Mouse (Mus musculus) adrenal gland, postnatal 4 days (tissue): ENCODE data around the gene Cd101. TPM values are rescaled to one million over a fixed set of nuclear protein-coding genes. Genes with fewer than 3 reads are reported as not detected.

Experiments
- DNase-seq, 2 experiments: peaks; one replicate each; pipeline ENCODE4 v3.0.0; 2021 to 2022; ENCODE audit warnings: low spot score in 2 of 2, mixed read lengths in 2 of 2
- total RNA-seq, 2 experiments: library from RNA; stranded (reverse); gene quantifications; 2 replicates each; pipeline ENCODE4 v1.2.3; 2021

Cd101 gene
- total RNA-seq, 2 experiments from 2014 or later: 0.08 to 0.25 TPM

- no peak for DNase-seq
Measured at GRCm38 (mm10) chr3:101005392-101005791, 24.0 kb downstream of the Cd101 start.

- no peak for DNase-seq
Measured at GRCm38 (mm10) chr3:101003575-101004356, 25.6 kb downstream of the Cd101 start.

- no peak for DNase-seq
Measured at GRCm38 (mm10) chr3:100999732-101000131, 29.6 kb downstream of the Cd101 start.

- DNase-seq: peak; percentile 27 to 52
Measured at GRCm38 (mm10) chr3:100998904-100999340, 30.4 kb downstream of the Cd101 start.

GRCm38 (mm10) chr3:100997785-100998570, 31.4 kb downstream of the Cd101 start:
- no peak for DNase-seq

- DNase-seq: no peak
Measured at GRCm38 (mm10) chr3:100994252-100994651, 35.1 kb downstream of the Cd101 start.

- no peak for DNase-seq
Measured at GRCm38 (mm10) chr3:100993718-100994117, 35.6 kb downstream of the Cd101 start.

- DNase-seq: no peak
Measured at GRCm38 (mm10) chr3:100993158-100993557, 36.2 kb downstream of the Cd101 start.

GRCm38 (mm10) chr3:100990231-100990630, 39.1 kb downstream of the Cd101 start:
- DNase-seq: no peak

GRCm38 (mm10) chr3:100989417-100989816, 39.9 kb downstream of the Cd101 start:
- DNase-seq: no peak

- DNase-seq: no peak
Measured at GRCm38 (mm10) chr3:100979290-100979689, 50.1 kb downstream of the Cd101 start.

GRCm38 (mm10) chr3:100973906-100974305, 55.5 kb downstream of the Cd101 start:
- DNase-seq: no peak

- DNase-seq: peak; percentile 78 to 90
Measured at GRCm38 (mm10) chr3:100969176-100969917, 60.0 kb downstream of the Cd101 start, which contains the start of gene Ttf2. Ttf2 (minus strand) TSS chr3:100969663.

- no peak for DNase-seq
Measured at GRCm38 (mm10) chr3:100963849-100964542, 65.4 kb downstream of the Cd101 start.

- no peak for DNase-seq
Measured at GRCm38 (mm10) chr3:100961501-100961900, 67.9 kb downstream of the Cd101 start.

- DNase-seq: no peak
Measured at GRCm38 (mm10) chr3:100961007-100961406, 68.3 kb downstream of the Cd101 start.

GRCm38 (mm10) chr3:100954616-100955015, 74.7 kb downstream of the Cd101 start:
- DNase-seq: no peak

GRCm38 (mm10) chr3:100951531-100951930, 77.8 kb downstream of the Cd101 start:
- no peak for DNase-seq

- DNase-seq: no peak
Measured at GRCm38 (mm10) chr3:100947286-100947685, 82.1 kb downstream of the Cd101 start.
